Mouse (Mus musculus) thymus, postnatal 0 days (tissue): ENCODE measurements around the gene Klhl4. TPM values are rescaled to one million over a fixed set of nuclear protein-coding genes. Genes with fewer than 3 reads are reported as not detected.
A peak's percentile ranks its signal among the peaks of the same experiment; 100 is the strongest.

ENCODE experiments used
- DNase-seq: peaks from one replicate; pipeline ENCODE4 v3.0.0-alpha.2; 2015; ENCODE audit warnings: low spot score
- polyA plus RNA-seq: library from polyadenylated mRNA; unstranded; fragments of >200 nt; fragmentation: Nextera tagmentation; extraction: Ambion mirVana; gene quantifications from 2 replicates; pipeline ENCODE4 v1.2.1, GENCODE M21; 2015

The Klhl4 gene
- 1.7 and 2.2 TPM in 2 replicates for polyA plus RNA-seq

DNA sequence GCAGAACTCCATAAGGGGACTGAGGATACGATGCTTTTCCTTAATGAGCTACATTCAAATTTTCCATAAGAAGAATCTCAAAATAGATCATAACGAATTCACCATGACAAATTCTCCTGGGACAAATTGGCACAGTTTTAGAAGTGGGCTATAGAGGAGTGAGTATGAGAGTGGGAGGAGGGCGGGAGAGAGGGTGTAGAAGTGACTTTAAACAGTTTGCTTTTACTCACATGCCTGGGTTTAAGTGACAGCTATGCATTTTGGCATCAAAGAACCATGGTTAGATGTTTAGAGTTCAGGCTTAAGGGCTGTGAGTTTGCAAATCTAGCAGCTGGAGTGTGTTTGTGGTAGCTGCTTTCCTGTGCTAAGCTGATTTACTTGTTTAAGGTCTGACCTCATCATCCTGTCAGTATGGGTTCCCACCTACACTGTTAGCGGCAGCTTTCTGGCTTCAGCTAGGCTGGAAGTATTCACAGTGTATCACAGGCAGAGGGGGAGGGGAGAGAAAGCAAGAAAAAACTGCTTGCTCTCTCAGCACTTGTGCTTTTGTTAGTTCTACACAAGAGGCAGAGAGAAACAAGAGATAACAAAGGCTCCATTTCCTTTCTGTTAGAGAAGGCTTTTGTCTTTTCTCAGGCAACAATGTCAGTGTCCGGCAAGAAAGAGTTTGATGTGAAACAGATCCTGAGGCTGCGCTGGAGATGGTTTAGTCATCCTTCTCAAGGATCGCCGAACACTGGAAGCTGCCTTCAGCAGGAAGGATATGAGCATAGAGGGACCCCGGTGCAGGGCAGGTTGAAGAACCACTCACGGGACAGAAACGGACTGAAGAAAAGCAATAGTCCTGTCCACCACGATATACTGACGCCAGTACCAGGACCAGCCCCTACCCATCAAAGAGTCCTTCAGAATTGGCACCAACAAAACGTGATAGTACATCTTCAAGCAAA, at the start of gene Klhl4:
Klhl4 (plus strand) TSS at position 552 of the 950 bp plus-strand sequence.
- DNase-seq, result peak; percentile 51

DNA sequence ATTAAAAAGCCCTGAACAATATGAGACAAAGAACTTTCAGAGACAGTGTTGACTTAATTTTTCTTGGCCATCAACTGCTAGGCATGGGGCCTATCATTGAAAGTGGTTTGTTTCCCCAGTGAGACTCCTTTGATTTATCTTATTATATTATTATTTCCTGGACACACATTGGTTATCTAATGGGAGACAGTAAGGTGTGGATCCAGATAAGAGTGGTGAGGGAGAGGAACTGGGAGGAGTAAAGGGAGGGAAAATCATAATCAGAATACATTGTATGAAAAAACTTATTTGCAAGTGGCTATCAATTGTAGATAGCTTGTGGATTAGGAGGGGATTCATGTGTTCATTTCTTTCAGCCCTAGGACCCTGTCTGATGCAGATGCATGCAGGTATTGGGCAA, 10.0 kb downstream of the Klhl4 start:
- DNase-seq, result no peak

DNA sequence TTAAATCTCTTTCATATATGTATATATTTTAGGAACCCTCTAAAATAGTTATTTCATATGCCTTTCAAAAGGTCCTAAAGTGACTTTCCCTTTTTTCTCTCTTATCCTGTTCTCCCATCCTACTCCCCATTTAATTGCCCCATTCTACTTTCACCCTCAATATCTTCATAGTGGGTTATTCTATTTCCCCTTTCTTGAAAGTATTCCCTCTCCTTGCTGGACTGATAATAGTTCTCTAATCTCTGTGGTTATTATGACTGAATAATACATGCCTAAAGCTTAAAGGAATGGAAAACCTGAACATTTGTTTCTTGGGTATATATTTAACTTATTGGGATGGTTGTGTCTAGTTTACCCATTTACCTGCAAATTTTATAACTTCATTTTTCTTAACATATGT, 12.6 kb downstream of the Klhl4 start:
- DNase-seq, result no peak

DNA sequence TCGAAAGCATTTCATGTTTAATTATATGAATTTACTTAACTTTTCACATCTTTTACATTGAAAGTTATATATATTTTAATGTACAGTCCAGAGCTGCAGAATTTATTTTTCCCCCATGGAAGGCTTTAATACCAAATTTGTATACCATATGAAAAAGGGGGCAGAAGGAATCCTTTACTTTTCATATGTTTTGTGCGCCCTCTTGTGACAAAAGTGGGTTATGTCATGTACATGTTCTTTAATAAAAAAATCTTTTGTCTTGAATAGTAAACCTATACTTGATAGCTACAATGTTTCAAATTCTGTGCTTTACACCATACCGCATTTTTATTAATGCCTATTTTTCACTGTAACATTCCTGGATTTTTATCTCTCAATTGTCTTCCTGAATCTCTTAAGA, 84.0 kb downstream of the Klhl4 start:
- peak; percentile 38 for DNase-seq

DNA sequence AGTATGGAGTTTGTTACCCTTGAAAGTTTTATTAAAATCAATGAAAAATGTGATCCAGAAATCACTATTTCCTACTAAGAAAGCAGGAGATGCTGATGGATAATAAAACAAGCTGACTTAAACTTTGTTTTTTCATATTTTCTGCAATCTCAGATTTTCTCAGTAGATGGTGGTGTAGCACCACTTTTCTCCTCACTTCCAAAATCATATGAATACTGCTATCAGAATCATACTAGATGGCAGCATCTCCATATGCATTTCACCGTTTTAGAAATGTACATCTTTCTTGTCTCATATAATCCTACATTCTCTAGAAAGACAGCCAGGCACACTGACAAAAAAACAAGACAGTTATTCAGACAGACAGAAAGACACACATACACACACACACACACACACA, 108.2 kb downstream of the Klhl4 start:
- DNase-seq, result no peak
